Mouse (Mus musculus) heart, postnatal 0 days (tissue): Measurements from ENCODE around the gene 4930404H24Rik. TPM values are rescaled to one million over a fixed set of nuclear protein-coding genes. Genes with fewer than 3 reads are reported as not detected.

ENCODE experiments used
- ATAC-seq: fragments of 200-750 bp; cut with Nextera tagmentation; 2 replicates; pipeline ENCODE4 v1.8.0; 2017; ENCODE audit warnings: low read depth, moderate number of reproducible peaks, moderate library complexity; ENCODE audit not compliant: insufficient read depth
- DNase-seq: peaks from one replicate; pipeline ENCODE4 v3.0.0-alpha.2; 2016; ENCODE audit warnings: low spot score
- H3K27ac ChIP-seq: fragments of 300-500 bp; sonication (generic); 2 replicates; pipeline ENCODE4 v1.5.1; 2014; ENCODE audit warnings: low read depth, mild to moderate bottlenecking
- H3K27me3 ChIP-seq: fragments of 300-500 bp; sonication (generic); 2 replicates; pipeline ENCODE4 v1.6.1; 2014; ENCODE audit warnings: low read length, mixed read lengths; ENCODE audit not compliant: control insufficient read depth, insufficient read depth
- H3K36me3 ChIP-seq: fragments of 300-500 bp; sonication (generic); replicated peaks from 2 replicates; pipeline ENCODE4 v1.6.1; 2014; ENCODE audit warnings: low read length, mixed read lengths; ENCODE audit not compliant: control insufficient read depth, insufficient read depth
- H3K4me1 ChIP-seq: fragments of 300-500 bp; sonication (generic); 2 replicates; pipeline ENCODE4 v1.6.1; 2014; ENCODE audit warnings: antibody characterized with exemption; ENCODE audit not compliant: control insufficient read depth, insufficient read depth
- H3K4me2 ChIP-seq: fragments of 300-500 bp; sonication (generic); 2 replicates; pipeline ENCODE4 v1.6.1; 2014; ENCODE audit warnings: low read depth, mild to moderate bottlenecking, low read length, moderate library complexity
- H3K4me3 ChIP-seq: fragments of 300-500 bp; sonication (generic); 2 replicates; pipeline ENCODE4 v1.5.1; 2014; ENCODE audit warnings: low read depth, low read length
- H3K9ac ChIP-seq: fragments of 300-500 bp; sonication (generic); replicated peaks from 2 replicates; pipeline ENCODE4 v1.6.1; 2014; ENCODE audit warnings: low read depth, low read length, mixed read lengths
- H3K9me3 ChIP-seq: fragments of 300-500 bp; sonication (generic); replicated peaks from 2 replicates; pipeline ENCODE4 v1.6.1; 2016; ENCODE audit warnings: low read length; ENCODE audit not compliant: control insufficient read depth
- CTCF ChIP-seq: IDR thresholded peaks from 2 replicates; pipeline ENCODE4 v1.5.1; 2016; ENCODE audit warnings: antibody characterized with exemption, control low read depth, low read depth
- EP300 ChIP-seq: IDR thresholded peaks from 2 replicates; pipeline ENCODE4 v1.6.1; 2016; ENCODE audit warnings: antibody characterized with exemption, low read depth
- WGBS: fragments of 180-500 bp; shearing (Covaris S2); extraction: QIAGEN DNeasy Blood & Tissue Kit; methylation state at CpG from one replicate; pipeline ENCODE4 v1.1.7; 2014; 5-methylcytosine and 5-hydroxymethylcytosine counted together
- polyA plus RNA-seq: library from polyadenylated mRNA; unstranded; fragments of >200 nt; fragmentation: Nextera tagmentation; extraction: Ambion mirVana; gene quantifications from 2 replicates; pipeline ENCODE4 v1.2.1, GENCODE M21; 2015
- total RNA-seq: library from RNA; depleted of rRNA; stranded (reverse); fragments of >200 nt; gene quantifications from 2 replicates; pipeline ENCODE4 v1.2.3, GENCODE M21; 2014; ENCODE audit warnings: low replicate concordance

4930404H24Rik gene
- total and polyA plus RNA-seq, 2 experiments from 2014 or later: 0.45 TPM; not detected in 1

- no peaks in the 10 kb centered on the region for H3K27me3 ChIP-seq
- DNase-seq (peak; percentile 85), ATAC-seq (no peak)
- peak overlapping the region; percentile 91; the same call in 1 of the 2 replicates for H3K9ac ChIP-seq
- no peak for TF ChIP-seq EP300
- TF ChIP-seq CTCF: peak; percentile 70
- H3K27ac ChIP-seq: 0 out of 2 replicates have a peak overlapping the region, but pooled peaks have one; percentile 89
- no peaks in the 10 kb centered on the region for H3K9me3 ChIP-seq
- H3K4me3 ChIP-seq: peak overlapping the region; percentile 98
- WGBS: under 1% methylated on average over 8 of the region's 8 CpGs
- H3K4me2 ChIP-seq: peak overlapping the region; percentile 78
- H3K4me1 ChIP-seq: peaks cover 18% of the 10 kb centered on the region
- H3K36me3 ChIP-seq: no peaks in the 10 kb centered on the region
These were observed 46.6 kb upstream of the 4930404H24Rik start for GRCm38 (mm10) chr2:153446017-153446408.

GRCm38 (mm10) chr2:153446476-153446875 is 46.1 kb upstream of the 4930404H24Rik start:
- H3K36me3 ChIP-seq: no peaks in the 10 kb centered on the region
- H3K27ac ChIP-seq: no peak overlapping the region
- no peak overlapping the region for H3K4me2 ChIP-seq
- DNase-seq (no peak), ATAC-seq (no peak)
- no peak for TF ChIP-seq CTCF
- no peak for TF ChIP-seq EP300
- no peaks in the 10 kb centered on the region for H3K27me3 ChIP-seq
- H3K4me1 ChIP-seq: peaks cover 13% of the 10 kb centered on the region
- no peaks in the 10 kb centered on the region for H3K9me3 ChIP-seq
- WGBS: 30% methylated on average over 4 of the region's 4 CpGs
- no peak overlapping the region for H3K4me3 ChIP-seq
- no peak overlapping the region for H3K9ac ChIP-seq

- Histone ChIP-seq H3K4me3 (no peak overlapping the region), H3K9ac (no peak overlapping the region), H3K27me3 (no peaks in the 10 kb centered on the region), H3K4me2 (no peak overlapping the region), H3K36me3 (no peaks in the 10 kb centered on the region), H3K9me3 (no peaks in the 10 kb centered on the region), H3K27ac (no peak overlapping the region), H3K4me1 (peaks cover 3% of the 10 kb centered on the region; the same call in 1 of the 2 replicates)
- ATAC-seq (no peak), DNase-seq (no peak)
- WGBS: 80% methylated on average over 3 of the region's 3 CpGs
- TF ChIP-seq CTCF (no peak), EP300 (no peak)
These were observed 44.9 kb upstream of the 4930404H24Rik start for GRCm38 (mm10) chr2:153447719-153448118.

GRCm38 (mm10) chr2:153448519-153448918 is 44.1 kb upstream of the 4930404H24Rik start:
- DNase-seq (no peak), ATAC-seq (no peak)
- Histone ChIP-seq H3K9ac (no peak overlapping the region), H3K27me3 (no peaks in the 10 kb centered on the region), H3K4me1 (no peaks in the 10 kb centered on the region), H3K36me3 (no peaks in the 10 kb centered on the region), H3K4me3 (no peak overlapping the region), H3K4me2 (no peak overlapping the region), H3K27ac (no peak overlapping the region), H3K9me3 (no peaks in the 10 kb centered on the region)
- WGBS: 82% methylated on average over 6 of the region's 6 CpGs
- TF ChIP-seq EP300: no peak

DNA sequence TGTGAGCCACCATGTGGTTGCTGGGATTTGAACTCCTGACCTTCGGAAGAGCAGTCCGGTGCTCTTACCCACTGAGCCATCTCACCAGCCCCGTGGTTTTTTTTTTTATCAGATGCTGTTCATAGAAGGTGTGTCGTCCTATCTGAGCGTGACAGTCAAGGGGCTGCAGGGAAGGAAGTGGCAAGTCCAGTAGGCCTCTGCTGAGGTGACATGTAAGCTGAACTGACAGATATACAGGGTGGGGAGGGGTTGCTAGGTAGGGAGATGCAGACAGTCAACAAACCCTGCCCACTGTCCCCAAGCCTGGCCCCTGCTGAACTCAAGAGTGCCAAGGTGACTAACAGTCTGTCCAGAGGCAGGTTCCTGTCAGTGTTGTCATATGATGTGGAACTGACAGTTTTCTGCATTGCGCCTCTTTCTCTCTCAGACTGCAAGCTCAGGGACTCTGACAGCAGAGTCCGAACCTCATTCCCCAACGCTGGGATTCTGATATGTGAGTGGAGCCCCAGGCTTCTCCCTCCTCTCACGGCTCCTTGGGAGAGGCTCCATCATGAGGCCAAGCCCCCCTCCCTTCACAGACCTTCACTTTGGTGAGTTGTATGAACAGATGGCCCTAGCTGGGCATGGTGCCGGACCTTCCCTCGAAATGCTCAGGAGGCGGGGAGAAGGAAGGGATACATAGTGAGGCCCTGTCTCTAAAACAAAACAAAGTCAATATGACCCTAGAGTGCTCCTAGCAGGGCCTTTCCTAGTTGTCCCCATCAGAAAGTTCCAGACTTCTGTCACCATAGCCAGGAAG is 38.4 kb upstream of the 4930404H24Rik start:
- H3K4me3 ChIP-seq: no peak overlapping the region
- WGBS: 57% methylated on average over 12 of the region's 12 CpGs
- H3K4me2 ChIP-seq: no peak overlapping the region
- DNase-seq (no peak), ATAC-seq (no peak; the same call in 1 of the 2 replicates)
- TF ChIP-seq CTCF (no peak), EP300 (no peak)
- no peaks in the 10 kb centered on the region for H3K36me3 ChIP-seq
- no peaks in the 10 kb centered on the region for H3K9me3 ChIP-seq
- H3K9ac ChIP-seq: no peak overlapping the region
- no peaks in the 10 kb centered on the region for H3K27me3 ChIP-seq
- H3K4me1 ChIP-seq: peaks cover 5% of the 10 kb centered on the region; the same call in 1 of the 2 replicates
- H3K27ac ChIP-seq: no peak overlapping the region
